Mouse (Mus musculus): Measurements from ENCODE around the gene Nol4l.

Nol4l gene

GRCm38 (mm10) chr2:153444254-153445136, 85.3 kb downstream of the Nol4l start:
- peak; percentile 56 for DNase-seq (ENCODE audit: low spot score)

- DNase-seq (ENCODE audit: low spot score): no peak
These were observed 86.1 kb downstream of the Nol4l start for GRCm38 (mm10) chr2:153443434-153444240.

GRCm38 (mm10) chr2:153442720-153443119, 87.1 kb downstream of the Nol4l start:
- no peak for DNase-seq (ENCODE audit: low spot score)

- no peak for DNase-seq (ENCODE audit: low spot score)
These were observed 88.5 kb downstream of the Nol4l start for GRCm38 (mm10) chr2:153441228-153441627.

GRCm38 (mm10) chr2:153440755-153441154, 89.0 kb downstream of the Nol4l start:
- DNase-seq (ENCODE audit: low spot score): no peak

GRCm38 (mm10) chr2:153437306-153437659, 92.5 kb downstream of the Nol4l start:
- no peak for DNase-seq (ENCODE audit: low spot score)

GRCm38 (mm10) chr2:153436641-153437305, 93.0 kb downstream of the Nol4l start:
- peak; percentile 75 for DNase-seq (ENCODE audit: low spot score)

GRCm38 (mm10) chr2:153434880-153435831, 94.6 kb downstream of the Nol4l start:
- no peak for DNase-seq (ENCODE audit: low spot score)

GRCm38 (mm10) chr2:153433859-153434258, 95.9 kb downstream of the Nol4l start:
- no peak for DNase-seq (ENCODE audit: low spot score)

- DNase-seq (ENCODE audit: low spot score): no peak
These were observed 97.3 kb downstream of the Nol4l start for GRCm38 (mm10) chr2:153432492-153432891.

GRCm38 (mm10) chr2:153430571-153430970, 99.2 kb downstream of the Nol4l start:
- no peak for DNase-seq (ENCODE audit: low spot score)

GRCm38 (mm10) chr2:153428485-153428884, 101.3 kb downstream of the Nol4l start:
- no peak for DNase-seq (ENCODE audit: low spot score)

GRCm38 (mm10) chr2:153426931-153427330, 102.8 kb downstream of the Nol4l start:
- DNase-seq (ENCODE audit: low spot score): no peak

- DNase-seq (ENCODE audit: low spot score): no peak
These were observed 103.6 kb downstream of the Nol4l start for GRCm38 (mm10) chr2:153425998-153426670.

- no peak for DNase-seq (ENCODE audit: low spot score)
These were observed 104.5 kb downstream of the Nol4l start for GRCm38 (mm10) chr2:153425124-153425844.

- no peak for DNase-seq (ENCODE audit: low spot score)
These were observed 105.2 kb downstream of the Nol4l start for GRCm38 (mm10) chr2:153424557-153424956.

GRCm38 (mm10) chr2:153423113-153423512, 106.7 kb downstream of the Nol4l start:
- DNase-seq (ENCODE audit: low spot score): no peak

GRCm38 (mm10) chr2:153422051-153422450, 107.7 kb downstream of the Nol4l start:
- no peak for DNase-seq (ENCODE audit: low spot score)

- DNase-seq (ENCODE audit: low spot score): no peak
These were observed 108.5 kb downstream of the Nol4l start for GRCm38 (mm10) chr2:153421233-153421632.

GRCm38 (mm10) chr2:153418381-153418780, 111.4 kb downstream of the Nol4l start:
- DNase-seq (ENCODE audit: low spot score): no peak
